Mouse (Mus musculus) erythroid progenitor cell, adult 5-6 weeks (primary cell): ENCODE results near the gene 4931400O07Rik. TPM values are rescaled to one million over a fixed set of nuclear protein-coding genes. Genes with fewer than 3 reads are reported as not detected.

Experiments
- ATAC-seq: replicated peaks from 2 replicates; pipeline ENCODE4 v1.8.0; 2016; ENCODE audit warnings: moderate number of reproducible peaks, mild to moderate bottlenecking, moderate TSS enrichment, inconsistent platforms; ENCODE audit not compliant: poor library complexity, low FRiP score, severe bottlenecking
- total RNA-seq, 2 experiments: library from RNA; stranded (forward) in 1 of 2; stranded (reverse) in 1 of 2; fragments of 150-400 nt in 1 of 2; fragments of 186-747, 209-891 nt in 1 of 2; gene quantifications; 2 replicates each; pipeline versions ENCODE4 v1.2.3 to v1.2.4; 2015 to 2017; ENCODE audit warnings: low replicate concordance in 2 of 2

Gene 4931400O07Rik
- total RNA-seq (2015; ENCODE audit: low replicate concordance) (not detected in 2 replicates), total RNA-seq (2017; ENCODE audit: low replicate concordance) (not detected in 2 replicates)

GRCm38 (mm10) chrX:62467691-62468090 lies at the start of gene 4931400O07Rik:
Gene 4931400O07Rik, plus strand, starts transcription at chrX:62467991.
- no peak for ATAC-seq

Other genes starting within 250 kb of the 4931400O07Rik start
- not detected in 2 replicates for gene 4933402E13Rik, start 184.5 kb upstream of the 4931400O07Rik start, total RNA-seq (2015; ENCODE audit: low replicate concordance)
- gene 4933402E13Rik, start 184.5 kb upstream of the 4931400O07Rik start, total RNA-seq (2017; ENCODE audit: low replicate concordance), result not detected in 2 replicates